Mouse (Mus musculus) testis, adult 2 months (tissue): ENCODE data around the gene 1810062G17Rik. TPM values are rescaled to one million over a fixed set of nuclear protein-coding genes. Genes with fewer than 3 reads are reported as not detected.

Experiments used
- H3K27ac ChIP-seq: fragments of 200-500 bp; 2 replicates; pipeline ENCODE4 v1.5.1; 2012; ENCODE audit warnings: low read depth, low read length; ENCODE audit not compliant: control insufficient read depth, insufficient read depth
- H3K27me3 ChIP-seq: fragments of 200-500 bp; 2 replicates; pipeline ENCODE4 v1.6.1; 2012; ENCODE audit warnings: mild to moderate bottlenecking, low read length, moderate library complexity; ENCODE audit not compliant: control insufficient read depth, insufficient read depth
- H3K36me3 ChIP-seq: fragments of 200-500 bp; 2 replicates; pipeline ENCODE4 v1.6.1; 2012; ENCODE audit warnings: mild to moderate bottlenecking, low read length; ENCODE audit not compliant: control insufficient read depth, insufficient read depth
- H3K4me1 ChIP-seq: fragments of 200-500 bp; 2 replicates; pipeline ENCODE4 v1.6.1; 2012; ENCODE audit warnings: low read length; ENCODE audit not compliant: control insufficient read depth, insufficient read depth
- H3K4me3 ChIP-seq: fragments of 200-500 bp; 2 replicates; pipeline ENCODE4 v1.5.1; 2012; ENCODE audit warnings: low read depth, mild to moderate bottlenecking, low read length, moderate library complexity, mixed read lengths; ENCODE audit not compliant: control insufficient read depth
- CTCF ChIP-seq: fragments of 200-500 bp; IDR thresholded peaks from 2 replicates; pipeline ENCODE4 v1.5.1; 2012; ENCODE audit warnings: low read depth, mild to moderate bottlenecking, inconsistent platforms, low read length, moderate library complexity; ENCODE audit not compliant: control insufficient read depth, insufficient read depth, insufficient replicate concordance
- POLR2A ChIP-seq: fragments of 200-500 bp; IDR thresholded peaks from 2 replicates; pipeline ENCODE4 v1.6.1; 2012; ENCODE audit warnings: low read depth, mild to moderate bottlenecking, inconsistent platforms, low read length, moderate library complexity; ENCODE audit not compliant: control insufficient read depth
- polyA plus RNA-seq: library from polyadenylated mRNA; depleted of rRNA; stranded (reverse); fragments of >200 nt; gene quantifications from 2 replicates; pipeline ENCODE4 v1.2.3, GENCODE M21; 2012

The 1810062G17Rik gene
- polyA plus RNA-seq, 1 experiment = 0.40 TPM

DNA sequence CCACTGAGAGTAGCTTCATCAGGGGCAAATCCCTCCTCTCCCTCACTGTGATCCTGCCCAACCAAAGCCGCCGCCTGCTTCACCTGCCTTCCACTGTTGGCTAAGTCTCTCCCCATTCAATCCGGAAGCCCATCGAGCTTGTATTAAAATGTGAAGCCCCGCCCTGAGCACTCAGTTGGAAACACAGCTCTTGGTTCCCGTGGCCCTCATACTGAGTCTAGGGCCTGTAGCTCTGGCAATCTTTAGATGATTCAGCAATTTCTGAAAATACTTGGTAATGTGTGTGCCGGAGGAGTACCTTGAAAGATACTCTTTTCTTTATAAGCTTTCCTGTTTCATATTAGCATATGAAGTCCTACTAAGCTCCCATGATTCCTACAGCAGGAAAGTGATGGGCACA lies 10.2 kb upstream of the 1810062G17Rik start:
- no peaks in the 10 kb centered on the region for H3K27me3 ChIP-seq
- TF ChIP-seq POLR2A (no peak), CTCF (no peak)
- H3K36me3 ChIP-seq = no peaks in the 10 kb centered on the region
- H3K4me3 ChIP-seq = no peak overlapping the region
- peaks cover 3% of the 10 kb centered on the region; the same call in 1 of the 2 replicates for H3K4me1 ChIP-seq
- H3K27ac ChIP-seq = no peak overlapping the region

DNA sequence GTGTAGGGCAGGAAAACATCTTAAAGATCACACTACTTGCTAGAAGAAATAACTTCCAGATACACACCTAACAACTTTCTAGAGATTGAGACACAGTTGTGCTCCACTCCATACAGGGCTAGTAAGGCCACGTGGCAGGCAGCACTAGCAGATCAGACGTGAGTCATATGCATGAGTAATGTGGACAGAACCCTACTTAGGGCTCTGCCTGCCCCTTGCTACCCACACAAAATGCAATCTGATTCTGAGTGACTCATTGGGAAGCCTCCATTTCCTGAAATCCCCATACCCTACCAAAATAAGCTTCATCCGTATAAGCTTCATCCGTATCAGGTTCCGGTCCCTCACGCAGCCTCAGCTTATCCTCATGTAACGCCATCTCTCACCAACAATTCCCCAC lies 8.1 kb upstream of the 1810062G17Rik start:
- H3K4me3 ChIP-seq = no peak overlapping the region
- no peak for TF ChIP-seq CTCF
- TF ChIP-seq POLR2A = no peak
- no peak overlapping the region for H3K27ac ChIP-seq
- H3K4me1 ChIP-seq = peaks cover 3% of the 10 kb centered on the region; the same call in 1 of the 2 replicates
- H3K36me3 ChIP-seq = no peaks in the 10 kb centered on the region
- H3K27me3 ChIP-seq = no peaks in the 10 kb centered on the region

DNA sequence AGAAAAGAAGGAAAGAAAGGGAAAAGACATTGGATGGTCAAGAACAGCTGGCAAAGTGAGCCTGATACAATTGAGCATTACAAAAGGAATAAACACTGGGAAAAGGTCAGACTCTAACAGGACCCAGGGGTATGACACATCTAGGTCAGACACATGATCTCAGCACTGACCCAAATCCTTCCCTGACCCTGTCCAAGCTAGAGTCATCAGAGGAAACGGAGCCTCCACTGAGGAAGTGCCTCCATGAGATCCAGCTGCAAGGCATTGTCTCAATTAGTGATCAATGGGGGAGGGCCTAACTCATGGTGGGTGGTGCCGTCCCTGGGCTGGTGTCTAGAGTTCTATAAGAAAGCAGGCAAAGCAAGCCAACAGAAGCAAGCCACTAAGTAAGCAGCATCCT lies 6.9 kb upstream of the 1810062G17Rik start:
- Histone ChIP-seq H3K36me3 (no peaks in the 10 kb centered on the region), H3K4me1 (peaks cover 5% of the 10 kb centered on the region; the same call in 1 of the 2 replicates), H3K4me3 (no peak overlapping the region), H3K27ac (no peak overlapping the region), H3K27me3 (no peaks in the 10 kb centered on the region)
- TF ChIP-seq CTCF (no peak), POLR2A (no peak)

DNA sequence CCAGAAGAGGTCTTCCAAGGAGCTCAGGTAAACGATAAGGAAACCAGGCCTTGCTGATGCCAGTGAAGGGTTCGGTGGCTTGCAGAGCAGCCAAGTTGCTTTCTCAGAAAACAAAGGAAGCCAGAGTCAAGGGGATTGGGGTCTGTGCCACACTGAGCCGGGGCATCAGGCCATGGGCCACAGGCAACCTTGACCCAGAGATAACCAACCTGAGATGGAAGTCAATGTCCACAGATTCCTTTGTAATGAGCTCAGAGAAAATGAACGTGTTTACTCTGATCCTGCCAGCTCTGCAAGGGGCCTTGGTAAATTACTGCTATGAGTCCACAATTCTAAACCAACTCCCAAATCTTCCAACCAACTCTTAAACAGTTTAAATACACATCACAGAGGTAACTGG lies 3.9 kb upstream of the 1810062G17Rik start:
- Histone ChIP-seq H3K4me1 (peaks cover 8% of the 10 kb centered on the region), H3K27me3 (no peaks in the 10 kb centered on the region), H3K36me3 (no peaks in the 10 kb centered on the region), H3K27ac (no peak overlapping the region), H3K4me3 (no peak overlapping the region)
- no peak for TF ChIP-seq POLR2A

DNA sequence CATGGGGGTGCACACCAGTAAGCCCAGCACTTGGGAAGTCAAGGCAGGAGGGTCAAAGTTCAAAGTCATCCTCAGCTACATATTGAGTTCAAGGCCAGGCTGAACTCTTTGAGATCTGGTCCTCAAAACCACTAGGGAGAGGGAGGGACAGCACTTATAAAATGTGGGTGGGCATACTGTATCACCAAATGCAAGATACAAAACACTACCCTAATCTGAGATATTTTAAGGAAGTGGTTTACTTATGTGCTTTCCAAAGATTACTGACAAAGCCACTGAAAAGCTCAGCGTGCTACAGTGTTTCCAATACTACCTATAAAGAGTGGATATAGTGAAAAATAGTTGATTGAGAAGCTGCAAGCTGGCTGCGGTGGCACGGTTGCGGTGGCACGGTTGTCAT lies 2.5 kb upstream of the 1810062G17Rik start:
- no peak for TF ChIP-seq CTCF
- no peak for TF ChIP-seq POLR2A
- Histone ChIP-seq H3K27ac (no peak overlapping the region), H3K4me1 (peaks cover 8% of the 10 kb centered on the region)

DNA sequence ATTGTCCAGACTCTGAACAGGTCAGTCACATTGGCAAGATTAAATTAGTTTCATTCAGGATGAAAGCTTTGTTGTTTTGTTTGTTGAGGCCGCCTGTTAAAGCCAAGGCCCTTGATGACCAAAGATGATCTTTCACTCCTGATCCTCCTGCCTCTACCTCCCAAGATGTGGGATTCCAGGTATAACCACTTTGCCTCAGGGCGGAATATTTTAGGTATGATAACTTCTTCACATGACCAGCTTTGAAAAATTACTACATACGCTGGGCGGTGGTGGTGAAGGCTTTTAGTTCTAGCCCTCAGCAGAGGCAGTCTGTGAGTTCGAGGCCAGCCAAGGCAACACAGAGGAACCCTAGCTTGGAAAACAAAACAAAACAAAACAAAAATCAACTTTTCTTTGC lies 1.3 kb upstream of the 1810062G17Rik start:
- TF ChIP-seq CTCF (no peak), POLR2A (no peak)
- H3K4me3 ChIP-seq = no peak overlapping the region
- peaks cover 8% of the 10 kb centered on the region for H3K4me1 ChIP-seq
- H3K27ac ChIP-seq = no peak overlapping the region
- no peaks in the 10 kb centered on the region for H3K36me3 ChIP-seq
- no peaks in the 10 kb centered on the region for H3K27me3 ChIP-seq

More for the DNA sequence above, 2.5 kb upstream of the 1810062G17Rik start:
- Histone ChIP-seq H3K36me3 (no peaks in the 10 kb centered on the region), H3K27me3 (no peaks in the 10 kb centered on the region), H3K4me3 (no peak overlapping the region)

DNA sequence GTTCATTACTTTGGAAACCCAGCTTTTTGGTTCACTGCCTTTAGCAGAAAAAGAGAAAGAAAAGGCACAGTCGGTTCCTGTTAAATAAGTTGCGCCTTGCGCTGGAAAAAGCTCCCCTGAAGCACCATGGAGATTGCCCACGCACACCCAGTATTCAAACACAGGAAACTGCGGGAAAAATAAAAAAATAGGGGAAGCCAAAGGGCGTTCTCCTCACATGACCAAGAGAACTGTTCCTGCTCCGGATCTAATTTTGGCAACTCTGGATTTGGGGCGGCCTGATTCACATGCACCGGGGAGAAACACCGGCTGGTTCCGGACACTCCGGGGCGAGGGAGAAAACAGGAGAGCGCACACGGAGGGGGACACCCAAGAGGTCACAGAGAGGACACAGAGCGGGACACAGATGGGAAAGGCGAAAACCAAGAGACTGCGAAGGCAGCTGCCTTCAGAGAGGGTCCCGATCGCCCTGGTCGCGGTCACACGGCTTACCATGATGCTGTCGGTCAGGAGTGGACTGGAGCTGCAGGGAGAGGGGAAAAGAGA lies 726 bp upstream of the 1810062G17Rik start:
- TF ChIP-seq CTCF (no peak), POLR2A (no peak)
- Histone ChIP-seq H3K27me3 (no peaks in the 10 kb centered on the region), H3K4me1 (peaks cover 8% of the 10 kb centered on the region), H3K27ac (peak overlapping the region; percentile 65), H3K4me3 (peak overlapping the region; percentile 90), H3K36me3 (no peaks in the 10 kb centered on the region)
